Mouse (Mus musculus) kidney, embryonic 16.5 days (tissue): ENCODE measurements at regions not wholly inside any gene's neighbourhood (a gene's known extent, or its start where the extent isn't known, plus 50 kb on each side); places are given as distances from the start of the nearest gene placed in this dataset.

Source experiments
- ATAC-seq: fragments of 200-750 bp; cut with Nextera tagmentation; 2 replicates; pipeline ENCODE4 v1.8.0; 2017; ENCODE audit warnings: moderate TSS enrichment; ENCODE audit not compliant: low FRiP score, low TSS enrichment
- H3K27ac ChIP-seq: fragments of 300-500 bp; sonication (generic); 2 replicates; pipeline ENCODE4 v1.5.1; 2014; ENCODE audit warnings: low read length
- H3K27me3 ChIP-seq: fragments of 300-500 bp; sonication (generic); 2 replicates; pipeline ENCODE4 v1.6.1; 2014; ENCODE audit warnings: low read length, control low read depth, mixed read lengths; ENCODE audit not compliant: insufficient read depth
- H3K36me3 ChIP-seq: fragments of 300-500 bp; sonication (generic); 2 replicates; pipeline ENCODE4 v1.6.1; 2014; ENCODE audit warnings: low read length, control low read depth, mixed read lengths; ENCODE audit not compliant: insufficient read depth
- H3K4me1 ChIP-seq: fragments of 300-500 bp; sonication (generic); 2 replicates; pipeline ENCODE4 v1.6.1; 2014; ENCODE audit warnings: low read length, control low read depth, mixed read lengths; ENCODE audit not compliant: insufficient read depth
- H3K4me2 ChIP-seq: fragments of 300-500 bp; sonication (generic); replicated peaks from 2 replicates; pipeline ENCODE4 v1.6.1; 2014; ENCODE audit warnings: low read depth, low read length
- H3K4me3 ChIP-seq: fragments of 300-500 bp; sonication (generic); 2 replicates; pipeline ENCODE4 v1.5.1; 2014; ENCODE audit warnings: mild to moderate bottlenecking, low read length
- H3K9ac ChIP-seq: fragments of 300-500 bp; sonication (generic); replicated peaks from 2 replicates; pipeline ENCODE4 v1.6.1; 2014; ENCODE audit warnings: low read length
- H3K9me3 ChIP-seq: fragments of 300-500 bp; sonication (generic); 2 replicates; pipeline ENCODE4 v1.6.1; 2016; ENCODE audit warnings: low read length, control low read depth
- WGBS: fragments of 180-500 bp; shearing (Covaris S2); extraction: QIAGEN DNeasy Blood & Tissue Kit; methylation state at CpG from one replicate; pipeline ENCODE4 v1.1.7; 2014; 5-methylcytosine and 5-hydroxymethylcytosine counted together

DNA sequence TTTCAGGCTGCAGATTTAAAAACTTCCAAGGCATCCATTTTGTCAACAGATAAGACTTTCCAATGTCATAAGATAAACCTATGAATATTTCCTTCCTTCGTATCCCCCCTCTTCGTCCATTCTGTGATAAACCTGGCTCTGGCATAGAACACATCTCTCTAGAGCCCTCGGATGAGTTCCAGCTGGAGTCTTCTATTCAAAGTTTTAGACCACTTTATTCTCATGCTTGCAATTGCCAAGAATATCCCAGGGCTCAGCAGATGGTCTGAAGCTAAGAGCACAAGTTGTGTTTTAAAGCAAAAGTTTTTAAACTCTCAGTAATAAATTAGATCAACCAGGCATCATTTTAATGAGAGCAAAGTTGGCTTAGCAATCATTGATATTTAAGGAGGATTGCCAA, 363.0 kb upstream of the Gm11042 start:
- no peaks in the 10 kb centered on the region for H3K27me3 ChIP-seq
- H3K27ac ChIP-seq, result no peak overlapping the region
- no peak overlapping the region for H3K9ac ChIP-seq
- no peaks in the 10 kb centered on the region for H3K36me3 ChIP-seq
- no peaks in the 10 kb centered on the region for H3K4me1 ChIP-seq
- no peak overlapping the region for H3K4me2 ChIP-seq
- no peaks in the 10 kb centered on the region for H3K9me3 ChIP-seq
- H3K4me3 ChIP-seq, result no peak overlapping the region
- 81% methylated on average over 3 of the region's 3 CpGs for WGBS
- ATAC-seq, result no peak

DNA sequence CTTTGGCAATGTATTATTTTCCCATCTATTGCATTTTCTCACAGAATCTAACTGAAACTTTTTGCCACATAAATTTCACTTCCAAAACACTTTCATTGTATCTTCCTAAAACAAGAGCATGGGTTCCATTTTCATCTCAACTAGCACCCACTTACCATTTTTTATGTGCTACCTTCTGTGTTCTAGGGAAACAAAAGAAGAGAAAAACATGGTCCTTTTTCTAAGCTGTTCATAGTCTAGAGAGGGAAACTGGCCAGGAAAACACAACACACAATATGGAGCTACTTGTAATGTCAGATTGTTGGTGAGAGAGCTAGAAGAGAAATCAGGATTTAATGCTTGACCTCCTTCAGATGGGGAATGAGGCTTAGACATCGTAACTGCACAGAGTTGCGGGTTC, 361.6 kb upstream of the Gm11042 start:
- Histone ChIP-seq H3K9me3 (no peaks in the 10 kb centered on the region), H3K27ac (no peak overlapping the region), H3K9ac (no peak overlapping the region), H3K4me2 (no peak overlapping the region), H3K27me3 (no peaks in the 10 kb centered on the region), H3K36me3 (no peaks in the 10 kb centered on the region), H3K4me1 (no peaks in the 10 kb centered on the region), H3K4me3 (no peak overlapping the region)
- whole genome bisulfite sequencing, result 75% methylated on average over 2 of the region's 2 CpGs
- ATAC-seq, result no peak

DNA sequence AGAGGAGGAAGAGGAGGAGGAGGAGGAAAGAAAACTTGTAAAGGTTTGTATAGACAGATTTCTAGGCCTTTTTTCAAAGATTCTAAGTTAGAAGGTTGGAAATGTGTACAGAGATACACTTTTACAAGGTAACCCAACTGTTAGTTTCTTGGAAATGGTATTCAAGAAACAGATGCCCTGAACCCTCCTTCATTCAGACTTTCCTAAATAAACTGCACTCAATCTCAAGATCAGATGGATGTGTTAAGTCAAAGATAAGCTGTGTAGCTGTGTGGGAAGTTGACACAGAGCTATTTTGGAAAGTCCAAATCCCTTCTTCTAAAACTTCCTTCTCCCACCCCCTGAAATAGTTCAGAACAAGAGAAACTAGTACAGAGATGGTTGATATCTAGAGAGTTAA, 342.2 kb upstream of the Gm11042 start:
- Histone ChIP-seq H3K4me2 (no peak overlapping the region), H3K36me3 (no peaks in the 10 kb centered on the region), H3K27ac (no peak overlapping the region), H3K4me3 (no peak overlapping the region), H3K27me3 (no peaks in the 10 kb centered on the region), H3K4me1 (no peaks in the 10 kb centered on the region), H3K9ac (no peak overlapping the region), H3K9me3 (no peaks in the 10 kb centered on the region)
- ATAC-seq, result no peak

DNA sequence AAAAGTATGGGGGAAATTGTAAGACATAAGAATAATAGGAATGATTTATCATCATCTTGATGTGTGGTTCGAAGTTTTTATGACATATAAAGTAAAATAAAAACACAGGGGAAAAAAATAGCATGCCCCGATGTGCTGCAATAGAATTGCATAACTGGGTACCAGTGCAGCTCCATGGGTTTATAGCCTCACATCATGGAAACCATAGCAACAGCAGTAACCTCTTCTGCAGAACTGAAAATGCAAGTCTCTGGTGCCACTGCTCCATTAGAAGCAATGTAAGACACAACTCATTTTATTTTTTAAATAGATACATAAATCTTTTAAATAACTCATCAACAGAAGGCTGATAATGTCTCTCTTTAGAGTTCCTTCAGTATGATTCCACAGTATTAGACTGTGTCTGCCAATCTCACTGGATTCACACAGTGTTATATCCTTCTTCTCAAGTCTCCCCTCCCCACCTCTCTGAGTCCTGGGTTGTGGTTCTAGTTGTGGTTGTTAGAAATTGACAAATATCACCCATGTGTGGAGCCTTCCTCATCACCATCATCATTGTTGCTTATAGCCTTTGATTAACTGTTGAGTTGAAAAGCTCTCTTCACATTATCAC, 340.9 kb upstream of the Gm11042 start:
- no peak overlapping the region for H3K9ac ChIP-seq
- H3K4me3 ChIP-seq, result no peak overlapping the region
- H3K36me3 ChIP-seq, result no peaks in the 10 kb centered on the region
- no peaks in the 10 kb centered on the region for H3K9me3 ChIP-seq
- H3K27ac ChIP-seq, result no peak overlapping the region
- no peaks in the 10 kb centered on the region for H3K27me3 ChIP-seq
- H3K4me2 ChIP-seq, result no peak overlapping the region
- H3K4me1 ChIP-seq, result no peaks in the 10 kb centered on the region
- WGBS, result 55% methylated on average over 2 of the region's 2 CpGs
- ATAC-seq, result no peak

DNA sequence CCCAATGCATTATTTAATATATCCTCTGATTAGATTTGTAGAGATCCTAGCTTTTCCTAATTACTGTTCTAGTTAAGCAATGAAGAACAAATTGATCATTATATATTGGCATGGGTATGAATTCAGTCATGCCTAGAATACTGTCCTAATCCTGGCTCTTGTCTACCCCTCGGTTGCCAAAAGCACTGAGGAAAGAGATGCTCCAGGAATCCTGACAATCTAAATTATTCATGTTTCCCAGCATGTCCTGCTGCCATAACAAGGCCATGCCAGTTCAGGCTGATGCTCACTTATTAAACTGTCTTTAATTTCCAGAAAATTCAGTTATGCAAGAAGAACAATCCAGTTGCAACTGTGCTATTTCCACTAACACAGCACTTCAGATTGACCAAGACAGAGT, 335.1 kb upstream of the Gm11042 start:
- Histone ChIP-seq H3K36me3 (no peaks in the 10 kb centered on the region), H3K27ac (no peak overlapping the region), H3K4me3 (no peak overlapping the region), H3K9me3 (no peaks in the 10 kb centered on the region), H3K4me1 (no peaks in the 10 kb centered on the region), H3K9ac (no peak overlapping the region), H3K27me3 (no peaks in the 10 kb centered on the region), H3K4me2 (no peak overlapping the region)
- no peak for ATAC-seq
- 81% methylated on average over 1 of the region's 1 CpGs for WGBS

DNA sequence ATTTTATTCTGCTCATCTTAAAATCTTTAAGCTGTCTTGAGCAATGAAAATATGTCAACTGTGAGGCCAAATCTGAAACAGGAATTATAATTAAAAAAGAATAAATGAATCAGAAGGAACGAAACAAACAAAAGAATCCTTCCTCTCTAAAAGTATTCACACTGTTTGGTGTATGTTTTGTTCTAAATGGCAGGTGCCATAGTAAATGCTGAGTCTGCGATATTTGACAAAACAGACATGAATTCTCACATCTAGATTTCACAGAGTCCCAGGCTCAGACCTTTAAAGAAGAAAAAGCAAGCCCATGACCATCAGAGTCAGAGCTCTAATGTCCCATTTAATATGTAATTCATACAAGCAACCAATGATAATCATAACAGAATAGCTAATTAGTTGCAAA, 316.6 kb upstream of the Gm11042 start:
- WGBS, result 88% methylated on average over 2 of the region's 2 CpGs
- ATAC-seq, result no peak

DNA sequence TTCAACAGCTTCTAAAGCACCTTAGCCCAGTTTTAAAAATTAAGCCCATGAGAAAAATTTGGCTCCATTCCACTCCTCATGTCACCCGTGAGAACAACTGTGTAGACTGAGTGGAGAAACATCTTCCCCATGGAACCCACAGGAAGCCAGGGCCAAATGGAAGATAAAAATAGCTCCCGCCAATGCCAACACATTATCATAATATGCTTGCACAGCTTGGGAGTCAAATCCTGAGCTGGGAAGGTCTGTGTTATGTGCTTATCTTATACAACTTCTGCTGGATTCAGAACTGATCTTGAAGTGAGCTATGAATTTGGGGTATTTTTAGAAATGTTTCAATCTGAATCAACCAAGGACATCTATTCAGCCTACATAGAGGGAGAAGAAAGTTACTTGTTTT, 279.0 kb upstream of the Gm11042 start:
- ATAC-seq, result no peak
- no peaks in the 10 kb centered on the region for H3K27me3 ChIP-seq
- no peak overlapping the region for H3K27ac ChIP-seq
- H3K36me3 ChIP-seq, result no peaks in the 10 kb centered on the region
- H3K9me3 ChIP-seq, result no peaks in the 10 kb centered on the region
- no peak overlapping the region for H3K4me2 ChIP-seq
- 75% methylated on average over 2 of the region's 2 CpGs for WGBS
- H3K4me3 ChIP-seq, result no peak overlapping the region
- no peaks in the 10 kb centered on the region for H3K4me1 ChIP-seq
- no peak overlapping the region for H3K9ac ChIP-seq

More for the DNA sequence above, 316.6 kb upstream of the Gm11042 start:
- no peak overlapping the region for H3K4me2 ChIP-seq
- no peak overlapping the region for H3K27ac ChIP-seq
- H3K36me3 ChIP-seq, result no peaks in the 10 kb centered on the region
- H3K9me3 ChIP-seq, result no peaks in the 10 kb centered on the region
- no peaks in the 10 kb centered on the region for H3K4me1 ChIP-seq
- H3K4me3 ChIP-seq, result no peak overlapping the region
- no peaks in the 10 kb centered on the region for H3K27me3 ChIP-seq
- H3K9ac ChIP-seq, result no peak overlapping the region

DNA sequence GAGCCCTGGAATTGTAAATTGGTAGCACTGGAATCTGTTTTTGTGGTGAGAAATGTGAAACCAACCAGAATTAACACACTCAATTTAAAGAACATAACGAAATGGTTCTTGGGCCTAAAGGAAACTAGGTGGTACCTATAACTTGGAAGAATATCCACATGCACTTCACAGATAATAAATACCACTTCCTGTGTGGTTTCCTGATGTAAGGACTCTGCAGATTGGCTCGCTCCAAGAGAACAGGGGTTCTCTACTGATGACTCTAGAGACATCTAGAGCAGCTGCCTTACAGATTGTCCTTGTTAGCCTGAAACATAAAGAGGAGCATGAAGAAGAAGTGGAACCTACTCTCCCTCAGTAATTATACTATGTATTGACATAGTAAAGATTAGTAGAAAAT, 238.4 kb upstream of the Gm11042 start:
- H3K27ac ChIP-seq, result no peak overlapping the region
- H3K4me3 ChIP-seq, result no peak overlapping the region
- H3K4me1 ChIP-seq, result no peaks in the 10 kb centered on the region
- no peaks in the 10 kb centered on the region for H3K27me3 ChIP-seq
- no peaks in the 10 kb centered on the region for H3K9me3 ChIP-seq
- ATAC-seq, result no peak
- H3K36me3 ChIP-seq, result no peaks in the 10 kb centered on the region
- H3K4me2 ChIP-seq, result no peak overlapping the region
- H3K9ac ChIP-seq, result no peak overlapping the region
- 76% methylated on average over 2 of the region's 2 CpGs for WGBS

DNA sequence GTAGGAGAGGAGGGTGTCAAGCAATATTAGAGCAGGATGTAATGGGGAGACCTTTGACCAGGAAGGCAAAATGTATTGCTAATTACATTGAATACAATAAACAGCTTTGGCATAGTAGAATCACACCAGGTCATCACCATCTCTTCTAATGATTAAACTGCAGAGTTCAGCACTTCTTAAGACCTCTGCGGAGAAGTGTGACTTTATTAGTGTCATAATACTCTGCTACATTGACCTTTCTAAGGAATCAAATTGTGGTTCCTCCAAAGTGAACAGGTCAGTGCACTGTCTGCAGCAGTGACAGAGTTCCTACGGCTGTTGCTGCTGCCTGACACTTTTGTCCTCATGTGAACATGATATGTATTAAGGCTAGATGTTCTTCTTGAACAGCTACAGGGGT, 228.0 kb upstream of the Gm11042 start:
- no peaks in the 10 kb centered on the region for H3K36me3 ChIP-seq
- H3K4me1 ChIP-seq, result no peaks in the 10 kb centered on the region
- no peak overlapping the region for H3K4me2 ChIP-seq
- no peak overlapping the region for H3K9ac ChIP-seq
- H3K9me3 ChIP-seq, result peaks cover 4% of the 10 kb centered on the region; the same call in 1 of the 2 replicates
- H3K27me3 ChIP-seq, result no peaks in the 10 kb centered on the region
- 78% methylated on average over 2 of the region's 2 CpGs for WGBS
- no peak overlapping the region for H3K27ac ChIP-seq
- ATAC-seq, result no peak
- H3K4me3 ChIP-seq, result no peak overlapping the region

DNA sequence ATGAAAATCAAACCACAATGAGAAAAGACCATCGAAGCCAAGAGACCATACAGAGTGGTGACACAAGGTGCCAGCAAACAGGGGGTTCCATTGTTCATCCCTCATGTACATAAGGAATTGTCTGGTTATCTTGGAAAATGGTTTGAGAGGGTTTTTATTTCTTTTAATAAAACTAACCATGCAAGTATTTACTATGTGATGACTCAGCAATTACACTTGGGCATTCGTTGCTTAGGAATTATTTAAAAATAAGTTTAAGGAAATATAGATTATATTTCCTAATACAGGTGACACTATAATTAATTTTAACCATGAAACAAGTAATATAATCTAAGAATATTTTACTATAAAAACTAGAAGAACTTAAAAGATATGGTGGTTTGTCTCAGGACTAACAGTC, 218.7 kb upstream of the Gm11042 start:
- H3K36me3 ChIP-seq, result no peaks in the 10 kb centered on the region
- ATAC-seq, result no peak
- no peaks in the 10 kb centered on the region for H3K4me1 ChIP-seq
- no peak overlapping the region for H3K4me2 ChIP-seq
- 81% methylated on average over 2 of the region's 2 CpGs for WGBS
- H3K27ac ChIP-seq, result no peak overlapping the region
- no peaks in the 10 kb centered on the region for H3K27me3 ChIP-seq
- H3K9me3 ChIP-seq, result no peaks in the 10 kb centered on the region
- no peak overlapping the region for H3K9ac ChIP-seq
- H3K4me3 ChIP-seq, result no peak overlapping the region
